Mouse (Mus musculus) neural tube, embryonic 11.5 days (tissue): ENCODE data around the gene Pam. TPM values are rescaled to one million over a fixed set of nuclear protein-coding genes. Genes with fewer than 3 reads are reported as not detected.

Source experiments
- ATAC-seq: fragments of 200-750 bp; cut with Nextera tagmentation; 2 replicates; pipeline ENCODE4 v1.8.0; 2017; ENCODE audit warnings: moderate number of reproducible peaks, mild to moderate bottlenecking, moderate TSS enrichment, moderate library complexity; ENCODE audit not compliant: insufficient read depth, low FRiP score, low TSS enrichment
- DNase-seq: peaks from one replicate; pipeline ENCODE4 v3.0.0-alpha.2; 2015; ENCODE audit warnings: low spot score
- H3K27ac ChIP-seq: fragments of 300-500 bp; sonication (generic); 2 replicates; pipeline ENCODE4 v1.5.1; 2014; ENCODE audit warnings: low read depth, mild to moderate bottlenecking, low read length
- H3K27me3 ChIP-seq: fragments of 300-500 bp; sonication (generic); 2 replicates; pipeline ENCODE4 v1.6.1; 2014; ENCODE audit warnings: mild to moderate bottlenecking, low read length, mixed read lengths; ENCODE audit not compliant: control insufficient read depth, insufficient read depth
- H3K36me3 ChIP-seq: fragments of 300-500 bp; sonication (generic); 2 replicates; pipeline ENCODE4 v1.6.1; 2014; ENCODE audit warnings: mild to moderate bottlenecking, low read length, moderate library complexity, mixed read lengths; ENCODE audit not compliant: control insufficient read depth, insufficient read depth
- H3K4me1 ChIP-seq: fragments of 300-500 bp; sonication (generic); 2 replicates; pipeline ENCODE4 v1.6.1; 2014; ENCODE audit warnings: low read length, mixed read lengths; ENCODE audit not compliant: control insufficient read depth, insufficient read depth
- H3K4me2 ChIP-seq: fragments of 300-500 bp; sonication (generic); 2 replicates; pipeline ENCODE4 v1.6.1; 2014; ENCODE audit warnings: low read depth, mild to moderate bottlenecking, moderate library complexity
- H3K4me3 ChIP-seq: fragments of 300-500 bp; sonication (generic); 2 replicates; pipeline ENCODE4 v1.5.1; 2014; ENCODE audit warnings: low read depth, low read length
- H3K9ac ChIP-seq: fragments of 300-500 bp; sonication (generic); 2 replicates; pipeline ENCODE4 v1.6.1; 2014; ENCODE audit warnings: mild to moderate bottlenecking, low read length
- H3K9me3 ChIP-seq: fragments of 300-500 bp; sonication (generic); 2 replicates; pipeline ENCODE4 v1.6.1; 2016; ENCODE audit warnings: low read length; ENCODE audit not compliant: control insufficient read depth
- WGBS: fragments of 180-500 bp; shearing (Covaris S2); extraction: QIAGEN DNeasy Blood & Tissue Kit; methylation state at CpG from one replicate; pipeline ENCODE4 v1.1.7; 2014; 5-methylcytosine and 5-hydroxymethylcytosine counted together
- polyA plus RNA-seq: library from polyadenylated mRNA; unstranded; fragments of >200 nt; fragmentation: Nextera tagmentation; extraction: Ambion mirVana; gene quantifications from 2 replicates; pipeline ENCODE4 v1.2.1, GENCODE M21; 2014

Pam gene
- polyA plus RNA-seq, 1 experiment from 2014 or later = 18.8 TPM

GRCm38 (mm10) chr1:97883498-97883897, 211.9 kb downstream of the Pam start:
- H3K9ac ChIP-seq = no peak overlapping the region
- WGBS = 86% methylated on average over 7 of the region's 7 CpGs
- no peaks in the 10 kb centered on the region for H3K9me3 ChIP-seq
- no peaks in the 10 kb centered on the region for H3K4me1 ChIP-seq
- DNase-seq (no peak), ATAC-seq (no peak)
- no peak overlapping the region for H3K4me3 ChIP-seq
- no peaks in the 10 kb centered on the region for H3K36me3 ChIP-seq
- H3K27me3 ChIP-seq = no peaks in the 10 kb centered on the region
- H3K4me2 ChIP-seq = no peak overlapping the region
- no peak overlapping the region for H3K27ac ChIP-seq

- no peak overlapping the region for H3K9ac ChIP-seq
- no peak overlapping the region for H3K4me2 ChIP-seq
- DNase-seq = no peak
- no peak for ATAC-seq
- H3K27ac ChIP-seq = no peak overlapping the region
- no peaks in the 10 kb centered on the region for H3K9me3 ChIP-seq
- no peak overlapping the region for H3K4me3 ChIP-seq
- no peaks in the 10 kb centered on the region for H3K4me1 ChIP-seq
- no peaks in the 10 kb centered on the region for H3K27me3 ChIP-seq
- no peaks in the 10 kb centered on the region for H3K36me3 ChIP-seq
Observed at GRCm38 (mm10) chr1:97877037-97877436, 218.4 kb downstream of the Pam start.

- H3K9ac ChIP-seq = no peak overlapping the region
- ATAC-seq = no peak
- H3K27ac ChIP-seq = no peak overlapping the region
- DNase-seq = no peak
- no peaks in the 10 kb centered on the region for H3K9me3 ChIP-seq
- H3K36me3 ChIP-seq = no peaks in the 10 kb centered on the region
- no peak overlapping the region for H3K4me3 ChIP-seq
- no peaks in the 10 kb centered on the region for H3K4me1 ChIP-seq
- 83% methylated on average over 2 of the region's 2 CpGs for WGBS
- H3K27me3 ChIP-seq = no peaks in the 10 kb centered on the region
- H3K4me2 ChIP-seq = no peak overlapping the region
Observed at GRCm38 (mm10) chr1:97873490-97874054, 221.9 kb downstream of the Pam start.

- H3K4me1 ChIP-seq = no peaks in the 10 kb centered on the region
- no peak overlapping the region for H3K4me2 ChIP-seq
- no peak overlapping the region for H3K9ac ChIP-seq
- H3K4me3 ChIP-seq = no peak overlapping the region
- H3K27me3 ChIP-seq = no peaks in the 10 kb centered on the region
- ATAC-seq (no peak), DNase-seq (no peak)
- 72% methylated on average over 5 of the region's 5 CpGs for WGBS
- no peaks in the 10 kb centered on the region for H3K9me3 ChIP-seq
- H3K27ac ChIP-seq = no peak overlapping the region
- H3K36me3 ChIP-seq = no peaks in the 10 kb centered on the region
Observed at GRCm38 (mm10) chr1:97872493-97872892, 223.0 kb downstream of the Pam start.

- Histone ChIP-seq H3K27me3 (no peaks in the 10 kb centered on the region), H3K9me3 (no peaks in the 10 kb centered on the region), H3K4me2 (no peak overlapping the region), H3K4me3 (no peak overlapping the region), H3K4me1 (no peaks in the 10 kb centered on the region), H3K36me3 (no peaks in the 10 kb centered on the region), H3K9ac (no peak overlapping the region), H3K27ac (no peak overlapping the region)
- WGBS = 87% methylated on average over 2 of the region's 2 CpGs
- ATAC-seq (no peak), DNase-seq (no peak)
Observed at GRCm38 (mm10) chr1:97872072-97872471, 223.4 kb downstream of the Pam start.

- H3K9ac ChIP-seq = no peak overlapping the region
- no peak overlapping the region for H3K27ac ChIP-seq
- no peaks in the 10 kb centered on the region for H3K27me3 ChIP-seq
- no peaks in the 10 kb centered on the region for H3K9me3 ChIP-seq
- DNase-seq = no peak
- 97% methylated on average over 7 of the region's 7 CpGs for WGBS
- no peaks in the 10 kb centered on the region for H3K4me1 ChIP-seq
- ATAC-seq = no peak
- no peak overlapping the region for H3K4me2 ChIP-seq
- no peak overlapping the region for H3K4me3 ChIP-seq
- H3K36me3 ChIP-seq = no peaks in the 10 kb centered on the region
Observed at GRCm38 (mm10) chr1:97864135-97864534, 231.3 kb downstream of the Pam start.

- peak; percentile 36 for DNase-seq
- 44% methylated on average over 9 of the region's 9 CpGs for WGBS
- no peak overlapping the region for H3K4me2 ChIP-seq
Observed at GRCm38 (mm10) chr1:97863140-97863539, 232.3 kb downstream of the Pam start.

GRCm38 (mm10) chr1:97862734-97863133, 232.7 kb downstream of the Pam start:
- no peak overlapping the region for H3K27ac ChIP-seq
- H3K4me1 ChIP-seq = no peaks in the 10 kb centered on the region
- ATAC-seq = peak; percentile 35; the same call in 1 of the 2 replicates
- no peak overlapping the region for H3K9ac ChIP-seq
- DNase-seq = no peak
- H3K27me3 ChIP-seq = no peaks in the 10 kb centered on the region
- no peaks in the 10 kb centered on the region for H3K9me3 ChIP-seq
- no peak overlapping the region for H3K4me2 ChIP-seq
- 89% methylated on average over 5 of the region's 5 CpGs for WGBS
- H3K36me3 ChIP-seq = no peaks in the 10 kb centered on the region
- no peak overlapping the region for H3K4me3 ChIP-seq

More at GRCm38 (mm10) chr1:97863140-97863539, 232.3 kb downstream of the Pam start:
- Histone ChIP-seq H3K36me3 (no peaks in the 10 kb centered on the region), H3K27me3 (no peaks in the 10 kb centered on the region), H3K27ac (no peak overlapping the region), H3K4me1 (no peaks in the 10 kb centered on the region), H3K9me3 (no peaks in the 10 kb centered on the region), H3K9ac (no peak overlapping the region), H3K4me3 (no peak overlapping the region)
- ATAC-seq = peak; percentile 88

GRCm38 (mm10) chr1:97854256-97854655, 241.2 kb downstream of the Pam start:
- no peak overlapping the region for H3K9ac ChIP-seq
- H3K27me3 ChIP-seq = no peaks in the 10 kb centered on the region
- no peaks in the 10 kb centered on the region for H3K9me3 ChIP-seq
- no peak overlapping the region for H3K4me2 ChIP-seq
- H3K4me3 ChIP-seq = no peak overlapping the region
- no peaks in the 10 kb centered on the region for H3K36me3 ChIP-seq
- no peak overlapping the region for H3K27ac ChIP-seq
- DNase-seq (no peak), ATAC-seq (no peak)
- H3K4me1 ChIP-seq = no peaks in the 10 kb centered on the region
- 89% methylated on average over 3 of the region's 3 CpGs for WGBS
